Mouse (Mus musculus): ENCODE measurements around the gene Fance.
A peak's percentile ranks its signal among the peaks of the same experiment; 100 is the strongest.
"Not testable (repeated sequence)": the region's sequence is repeated elsewhere in the genome, so short reads cannot be mapped to it uniquely, and the experiment has no call there.

Gene Fance

GRCm38 (mm10) chr17:28293716-28294115 lies 19.6 kb upstream of the Fance start:
- no peak for DNase-seq (ENCODE audit: low spot score)

- DNase-seq (ENCODE audit: low spot score): no peak
These were observed 18.6 kb upstream of the Fance start for GRCm38 (mm10) chr17:28294449-28295333.

GRCm38 (mm10) chr17:28298888-28299287 lies 14.4 kb upstream of the Fance start:
- DNase-seq (ENCODE audit: low spot score): no peak

GRCm38 (mm10) chr17:28299669-28300320 lies 13.5 kb upstream of the Fance start:
- DNase-seq (ENCODE audit: low spot score): no peak

- DNase-seq (ENCODE audit: low spot score): no peak
These were observed 13.0 kb upstream of the Fance start for GRCm38 (mm10) chr17:28300323-28300722.

- peak; percentile 23 for DNase-seq (ENCODE audit: low spot score)
These were observed 12.5 kb upstream of the Fance start for GRCm38 (mm10) chr17:28300850-28301249.

GRCm38 (mm10) chr17:28305172-28305571 lies 8.1 kb upstream of the Fance start:
- no peak for DNase-seq (ENCODE audit: low spot score)

GRCm38 (mm10) chr17:28308297-28309195 lies 4.8 kb upstream of the Fance start:
- DNase-seq (ENCODE audit: low spot score): peak; percentile 96

- DNase-seq (ENCODE audit: low spot score): no peak
These were observed 2.5 kb upstream of the Fance start for GRCm38 (mm10) chr17:28310831-28311230.

GRCm38 (mm10) chr17:28311366-28312132 lies 1.8 kb upstream of the Fance start:
- DNase-seq (ENCODE audit: low spot score): no peak

GRCm38 (mm10) chr17:28312232-28313211 lies 797 bp upstream of the Fance start:
- DNase-seq (ENCODE audit: low spot score): no peak

- DNase-seq (ENCODE audit: low spot score): no peak
These were observed 534 bp downstream of the Fance start for GRCm38 (mm10) chr17:28313880-28314225.

GRCm38 (mm10) chr17:28315611-28316160 lies 2.4 kb downstream of the Fance start:
- DNase-seq (ENCODE audit: low spot score): no peak

- no peak for DNase-seq (ENCODE audit: low spot score)
These were observed 3.2 kb downstream of the Fance start for GRCm38 (mm10) chr17:28316476-28316875.

GRCm38 (mm10) chr17:28317091-28317490 lies 3.8 kb downstream of the Fance start:
- DNase-seq (ENCODE audit: low spot score): no peak

GRCm38 (mm10) chr17:28317725-28318124 lies 4.4 kb downstream of the Fance start:
- no peak for DNase-seq (ENCODE audit: low spot score)

- no peak for DNase-seq (ENCODE audit: low spot score)
These were observed 8.4 kb downstream of the Fance start for GRCm38 (mm10) chr17:28321700-28322099.

GRCm38 (mm10) chr17:28323786-28324185 lies 10.5 kb downstream of the Fance start:
- DNase-seq (ENCODE audit: low spot score): no peak

GRCm38 (mm10) chr17:28324416-28324815 lies 11.1 kb downstream of the Fance start:
- DNase-seq (ENCODE audit: low spot score): not testable (repeated sequence)

GRCm38 (mm10) chr17:28325751-28326150 lies 12.4 kb downstream of the Fance start:
- no peak for DNase-seq (ENCODE audit: low spot score)

Measured in retina, embryonic 14.5 days (tissue).